Mouse (Mus musculus) kidney, postnatal 4 days (tissue): ENCODE measurements around the gene Nmi.
"Not testable (repeated sequence)": the region's sequence is repeated elsewhere in the genome, so short reads cannot be mapped to it uniquely, and the experiment has no call there.

Source experiments
- DNase-seq, 2 experiments: peaks; one replicate each; pipeline ENCODE4 v3.0.0; 2021; ENCODE audit warnings: mixed read lengths in 2 of 2

The Nmi gene

DNA sequence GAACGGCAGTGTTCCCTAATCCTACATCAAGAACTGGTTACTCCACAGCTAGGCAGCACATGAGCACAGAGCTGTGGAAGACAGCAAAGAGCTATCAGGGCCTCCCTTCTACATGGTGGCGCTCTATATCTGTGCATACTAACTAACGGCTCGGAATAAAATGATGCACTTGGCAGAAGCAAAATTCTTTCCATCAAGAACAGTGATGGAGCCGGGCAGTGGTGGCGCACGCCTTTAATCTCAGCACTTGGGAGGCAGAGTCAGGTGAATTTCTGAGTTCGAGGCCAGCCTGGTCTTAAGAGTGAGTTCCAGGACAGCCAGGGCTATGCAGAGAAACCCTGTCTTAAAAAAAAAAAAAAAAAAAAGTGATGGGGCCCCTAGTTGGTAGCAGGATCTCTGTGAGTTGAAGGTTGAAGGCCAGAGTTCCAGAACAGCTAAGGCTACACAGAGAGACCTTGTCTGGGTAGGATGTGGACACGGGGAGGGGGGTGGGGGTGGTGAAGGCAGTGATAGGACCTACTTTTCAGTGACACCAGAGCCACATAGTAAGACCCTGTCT is at the start of gene Nmi:
Gene Nmi, minus strand, starts transcription at position 85 of the 559 bp plus-strand sequence.
- peak; percentile 8 to 35 for DNase-seq

GRCm38 (mm10) chr2:52016361-52016760 is 43.1 kb upstream of the Nmi start:
- DNase-seq: no peak

DNA sequence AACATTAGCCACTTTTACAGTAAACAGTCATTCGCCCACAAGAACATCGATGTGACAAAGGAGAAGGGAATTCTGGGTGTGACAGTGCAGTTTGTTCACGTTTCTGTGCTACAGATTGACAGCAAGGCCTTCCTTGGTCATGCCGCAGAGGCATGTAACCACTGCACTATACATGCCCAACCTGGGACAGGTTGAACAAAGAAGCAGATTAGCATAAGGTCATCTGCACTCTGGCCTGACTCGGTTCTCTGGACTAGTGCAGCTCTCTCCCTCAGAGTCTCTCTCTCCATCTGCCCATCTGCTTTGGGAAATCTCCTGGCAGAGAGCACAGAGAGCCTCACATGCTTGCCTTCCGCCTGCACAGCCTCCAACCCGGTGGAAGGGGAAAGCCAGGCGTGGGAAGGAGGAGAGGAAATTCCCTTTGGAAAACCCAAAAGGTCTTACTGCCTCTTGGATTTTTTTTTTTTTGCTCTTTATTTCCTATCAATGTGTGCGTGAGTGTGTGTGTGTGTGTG is 40.1 kb upstream of the Nmi start:
- no peak for DNase-seq

- not testable (repeated sequence) for DNase-seq
Observed at GRCm38 (mm10) chr2:52011820-52012219, 38.5 kb upstream of the Nmi start.

- DNase-seq: no peak
Observed at GRCm38 (mm10) chr2:52006380-52006779, 33.1 kb upstream of the Nmi start.

DNA sequence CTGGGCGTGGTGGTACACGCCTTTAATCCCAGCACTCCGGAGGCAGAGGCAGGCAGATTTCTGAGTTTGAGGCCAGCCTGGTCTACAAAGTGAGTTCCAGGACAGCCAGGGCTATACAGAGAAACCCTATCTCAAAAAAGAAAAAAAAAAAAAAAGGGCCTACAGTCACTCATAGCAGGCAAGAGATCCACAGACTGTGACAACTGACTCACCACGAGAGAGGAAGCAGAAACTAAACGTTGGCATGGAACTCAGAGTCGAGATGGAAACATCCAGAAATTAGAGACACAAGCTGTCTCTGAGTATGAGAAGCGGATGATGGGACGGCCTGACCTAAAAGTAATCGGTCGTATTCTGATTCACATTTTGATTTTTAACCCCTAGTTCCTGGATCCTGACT is 29.0 kb upstream of the Nmi start:
- DNase-seq: not testable (repeated sequence)

DNA sequence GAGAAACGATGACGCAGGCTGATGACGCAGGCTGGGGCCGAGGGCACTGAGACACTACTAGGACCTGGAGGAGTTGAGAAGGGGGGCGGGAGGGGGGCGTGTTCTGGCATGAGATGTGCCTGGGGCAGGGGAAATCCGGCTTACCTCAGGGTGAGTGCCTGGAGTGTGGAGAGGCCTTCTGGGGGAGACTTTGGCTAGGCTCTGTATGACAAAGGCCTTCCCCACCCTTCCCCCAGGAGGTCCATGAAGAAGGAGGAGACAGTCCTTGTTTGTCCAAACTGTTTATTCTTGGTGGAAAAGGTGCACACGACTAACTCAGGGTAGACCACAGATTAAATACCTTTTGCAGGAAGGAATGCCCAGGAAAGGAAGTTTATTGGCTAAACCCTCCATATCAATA is 28.2 kb upstream of the Nmi start:
- DNase-seq: no peak

DNA sequence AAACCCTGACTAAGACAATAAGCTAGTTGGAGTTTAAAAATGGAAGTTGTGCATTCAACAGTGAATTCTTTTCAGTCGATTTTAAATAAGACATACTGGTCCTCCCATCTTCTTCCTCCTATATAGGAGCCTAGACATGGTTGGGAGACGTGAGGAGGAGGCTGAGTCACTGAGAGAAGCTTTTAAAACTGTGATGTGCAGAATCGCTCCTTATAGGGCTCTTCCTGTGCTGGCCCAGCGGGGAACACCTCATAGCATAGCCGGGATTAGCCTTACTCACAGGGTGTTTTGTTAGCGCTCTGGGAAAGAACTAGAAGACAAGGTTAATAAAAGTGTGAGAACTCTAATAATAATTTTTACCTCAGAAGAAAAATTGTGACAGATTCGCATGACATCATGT is 26.7 kb upstream of the Nmi start:
- no peak for DNase-seq

GRCm38 (mm10) chr2:51991447-51991846 is 18.2 kb upstream of the Nmi start:
- DNase-seq: no peak

DNA sequence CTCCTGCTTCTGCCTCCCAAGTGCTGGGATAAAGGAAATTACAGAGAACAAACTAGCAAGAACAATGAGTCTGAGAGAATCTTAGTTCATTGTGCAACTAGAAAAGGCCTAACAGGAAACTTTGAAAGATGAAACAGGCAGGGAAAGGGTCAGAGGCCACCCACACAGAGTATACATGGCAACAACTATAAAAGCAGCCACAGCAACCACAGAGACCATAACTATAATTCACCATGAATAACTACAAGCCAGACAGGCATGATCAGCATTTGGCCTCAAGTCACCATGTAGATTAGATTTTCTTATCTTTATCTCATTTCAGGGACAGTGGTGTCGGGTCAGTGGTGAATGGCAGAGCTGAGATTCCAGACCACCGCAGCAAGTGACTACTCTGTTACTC is 16.3 kb upstream of the Nmi start:
- DNase-seq: no peak

DNA sequence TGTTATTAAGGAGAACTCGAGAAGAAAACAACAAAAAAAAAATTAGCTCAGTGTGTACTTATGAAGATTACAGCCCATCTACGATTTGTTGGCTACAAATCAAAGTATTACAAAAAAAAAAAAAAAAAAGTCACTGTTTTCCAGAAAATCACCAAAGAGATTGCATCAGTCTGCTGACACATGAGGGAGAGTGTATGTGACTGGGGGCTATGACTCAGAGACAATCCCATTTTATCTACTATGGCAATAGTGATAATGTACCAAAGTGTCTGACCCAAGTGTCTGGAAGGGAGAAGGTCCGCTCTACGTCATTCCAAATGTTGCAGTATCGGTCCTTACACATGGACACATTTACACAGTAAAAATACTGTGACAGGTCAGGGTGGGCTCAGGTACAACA is 13.4 kb upstream of the Nmi start:
- DNase-seq: no peak

GRCm38 (mm10) chr2:51986157-51986556 is 12.9 kb upstream of the Nmi start:
- DNase-seq: no peak

DNA sequence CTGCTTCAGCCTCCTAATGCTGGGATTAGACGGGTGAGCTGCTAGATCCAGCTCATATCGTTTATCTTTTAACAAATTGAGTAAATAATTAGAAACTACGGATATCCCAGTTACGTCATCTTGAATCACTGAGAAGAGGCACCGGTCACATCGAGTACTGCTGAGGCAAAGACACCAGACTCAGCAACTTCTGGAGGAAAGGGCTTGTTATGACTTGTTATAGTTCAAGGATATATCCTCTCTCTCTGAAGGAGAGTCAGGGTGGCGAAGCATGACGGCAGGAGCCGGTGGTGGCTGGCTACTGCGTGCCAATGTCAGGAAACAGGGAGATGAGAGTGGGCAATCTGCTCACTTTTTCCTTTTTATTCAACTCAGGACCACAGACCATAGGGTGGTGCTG is 11.9 kb upstream of the Nmi start:
- DNase-seq: peak in 1 of 2 experiments; percentile 19

DNA sequence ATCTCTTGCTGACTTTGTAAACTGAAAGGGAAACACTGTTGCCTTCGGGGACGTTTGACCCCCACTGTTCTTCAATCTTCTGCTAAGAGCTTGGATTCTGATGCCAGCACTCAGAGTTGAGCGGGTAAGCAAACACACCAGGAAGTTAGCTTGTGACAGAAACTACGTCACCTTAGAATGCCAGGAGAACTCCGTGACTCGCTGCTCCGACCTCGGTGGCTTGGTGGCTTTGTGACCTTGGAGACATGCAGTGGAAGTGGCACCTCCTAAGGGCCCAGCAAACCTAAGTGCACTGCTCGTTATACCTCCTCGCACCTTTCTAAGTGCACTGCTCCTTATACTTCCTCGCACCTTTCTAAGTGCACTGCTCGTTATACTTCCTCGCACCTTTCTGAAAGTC is 9.0 kb upstream of the Nmi start:
- DNase-seq: no peak

DNA sequence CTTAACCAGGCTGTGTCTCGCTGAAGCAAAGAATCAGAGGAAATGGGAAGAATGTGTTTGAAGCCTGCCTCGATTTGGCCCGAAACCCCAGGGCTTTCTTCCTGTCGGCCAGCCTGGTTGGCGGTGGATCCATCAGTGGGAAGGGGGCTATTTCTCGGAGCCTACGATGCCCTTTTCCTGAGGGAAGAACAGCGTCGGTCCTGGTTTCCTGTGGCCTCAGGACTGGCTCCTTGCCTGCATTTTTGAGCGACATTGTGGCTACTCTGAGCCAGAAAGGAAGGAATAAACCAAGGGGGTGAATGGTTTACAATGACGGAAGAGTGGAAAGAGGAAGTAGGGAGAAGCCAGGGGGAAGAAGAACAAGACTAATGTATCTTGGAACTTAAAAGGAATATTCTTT is 8.3 kb upstream of the Nmi start:
- DNase-seq: peak; percentile 54 to 69

GRCm38 (mm10) chr2:51972641-51973409 is 469 bp downstream of the Nmi start:
- peak; percentile 64 to 78 for DNase-seq

DNA sequence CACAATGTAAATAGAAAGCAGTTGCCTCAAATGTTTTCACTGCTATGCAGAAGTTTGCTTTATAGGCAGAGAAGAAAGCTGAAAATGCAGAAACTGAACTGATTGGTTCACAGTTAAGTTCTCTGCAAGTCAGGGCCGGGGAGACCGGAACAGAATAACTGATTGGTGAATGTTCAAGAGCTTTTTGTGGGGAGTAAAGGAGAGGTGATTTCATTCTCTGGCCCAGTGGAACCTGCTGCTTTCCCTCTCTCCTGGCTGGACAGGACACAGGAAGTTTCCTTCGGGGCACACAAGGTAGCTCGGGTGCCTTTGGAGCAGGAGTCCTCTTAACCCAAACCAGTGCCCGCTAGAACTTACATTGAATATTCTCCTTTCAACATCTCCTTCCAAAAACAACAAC is 1.2 kb downstream of the Nmi start:
- peak; percentile 19 to 39 for DNase-seq

GRCm38 (mm10) chr2:51970897-51971296 is 2.4 kb downstream of the Nmi start:
- no peak for DNase-seq

- no peak for DNase-seq
Observed at GRCm38 (mm10) chr2:51967288-51967687, 6.0 kb downstream of the Nmi start.

GRCm38 (mm10) chr2:51953648-51954204 is 19.6 kb downstream of the Nmi start:
- no peak for DNase-seq

GRCm38 (mm10) chr2:51950876-51951275 is 22.4 kb downstream of the Nmi start:
- no peak for DNase-seq

DNA sequence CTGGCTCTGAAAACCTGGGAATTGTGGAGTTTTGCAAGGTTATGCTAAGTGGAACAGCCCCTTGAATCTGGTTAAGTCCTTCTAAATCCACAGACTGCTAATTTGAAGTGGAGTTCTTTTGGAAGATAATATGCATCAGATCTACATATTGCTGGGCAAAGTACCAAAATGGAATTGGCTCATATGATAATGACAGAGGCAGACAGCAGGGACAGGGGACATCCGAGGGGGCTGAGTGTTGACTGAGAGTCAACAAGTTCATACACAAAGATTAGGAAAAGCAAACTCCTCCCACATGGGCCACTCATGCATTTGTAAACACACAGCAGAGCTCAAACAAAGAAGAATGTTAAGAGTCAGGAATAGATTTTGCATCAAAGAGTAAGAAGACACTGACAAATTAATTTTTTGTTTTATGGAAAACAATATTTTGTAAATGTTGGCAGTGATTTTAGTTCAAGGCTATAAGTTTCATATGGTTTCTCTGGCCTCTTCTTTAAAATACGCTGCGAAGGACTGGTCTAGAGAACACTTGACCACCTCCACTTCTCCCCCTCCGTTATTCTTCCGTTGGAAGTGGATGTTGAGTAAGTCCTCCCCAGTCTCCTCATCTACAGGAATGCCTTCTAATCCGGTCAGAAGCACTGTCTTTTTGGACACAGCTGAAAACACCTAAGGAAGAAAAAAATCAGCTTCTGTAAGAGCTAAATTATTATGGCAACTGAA is 25.0 kb downstream of the Nmi start:
- no peak for DNase-seq

DNA sequence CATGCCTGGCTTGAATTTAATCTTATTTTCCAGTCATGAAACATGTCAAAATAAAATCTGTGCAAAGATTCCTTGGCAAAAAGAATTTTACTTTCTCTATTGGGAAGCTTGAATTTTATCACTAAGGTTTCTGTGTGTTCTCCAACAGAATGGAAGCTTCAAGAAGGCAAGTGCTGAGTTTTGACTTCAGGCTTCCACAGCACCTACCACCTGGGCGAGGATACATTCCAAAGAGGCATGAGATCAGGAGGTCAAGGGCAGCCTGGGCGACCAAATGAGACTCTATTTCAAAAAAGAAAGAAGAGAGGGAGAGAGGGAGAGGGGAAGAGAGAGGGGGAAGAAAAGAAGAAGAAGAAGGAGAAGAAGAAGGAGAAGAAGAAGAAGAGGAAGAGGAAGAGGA is 27.5 kb downstream of the Nmi start:
- no peak for DNase-seq

DNA sequence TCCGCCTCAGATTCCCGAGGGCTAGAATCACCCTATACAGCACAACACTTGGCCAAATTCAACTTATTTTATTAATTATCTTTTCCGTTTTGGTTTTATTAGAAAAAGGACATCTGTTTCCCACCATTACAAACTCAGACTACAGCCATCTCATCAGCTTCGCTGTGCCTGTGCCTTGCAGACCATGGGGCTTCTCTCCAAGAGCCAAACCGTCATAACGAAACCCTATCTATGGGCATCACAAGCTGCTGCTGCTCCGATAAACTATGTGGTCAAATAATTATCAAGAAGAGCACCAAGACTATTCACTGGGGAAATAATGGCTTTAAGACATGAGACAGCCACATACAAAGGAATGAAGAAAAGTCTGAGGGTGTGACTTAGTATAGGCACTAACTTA is 31.5 kb downstream of the Nmi start:
- no peak for DNase-seq
